Mouse (Mus musculus) kidney, adult 2 months (tissue): ENCODE measurements at regions not wholly inside any gene's neighbourhood (a gene's known extent, or its start where the extent isn't known, plus 50 kb on each side); places are given as distances from the start of the nearest gene placed in this dataset.

Experiments
- CTCF ChIP-seq: fragments of 200-500 bp; conservative IDR thresholded peaks from 2 replicates; pipeline ENCODE4 v1.5.1; 2011; ENCODE audit warnings: low read depth, mild to moderate bottlenecking, control low read depth, low read length, moderate library complexity, mixed read lengths; ENCODE audit not compliant: insufficient read depth, insufficient read length
- POLR2A ChIP-seq: fragments of 200-500 bp; IDR thresholded peaks from one replicate; pipeline ENCODE4 v1.6.1; 2011; ENCODE audit warnings: low read depth, low read length, control low read depth

DNA sequence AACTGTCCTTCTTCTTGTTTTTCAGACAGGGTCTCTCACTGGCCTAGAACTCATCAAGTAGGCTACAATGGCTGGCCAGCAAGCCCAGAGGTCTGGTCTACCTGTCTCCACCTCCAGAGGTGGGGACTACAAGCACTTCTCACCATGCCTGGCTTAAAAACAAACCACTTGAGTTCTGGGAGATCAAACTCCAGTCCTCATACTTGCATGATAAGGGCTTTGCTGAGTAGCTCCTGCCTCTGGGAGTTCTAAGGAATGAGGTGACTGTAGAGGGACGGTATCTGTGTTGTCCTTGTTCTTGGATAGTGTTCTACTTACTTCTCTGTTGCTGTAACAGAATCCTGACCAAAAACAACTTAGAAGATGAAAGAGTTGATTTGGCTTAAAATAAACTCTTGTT is 654.6 kb upstream of the Fam160b2 start:
- TF ChIP-seq CTCF, result no peak
- no peak for TF ChIP-seq POLR2A
